Mouse (Mus musculus) heart, postnatal 25 days (tissue): ENCODE data around the gene Gm11562. TPM values are rescaled to one million over a fixed set of nuclear protein-coding genes. Genes with fewer than 3 reads are reported as not detected.
"Not testable (repeated sequence)": the region's sequence is repeated elsewhere in the genome, so short reads cannot be mapped to it uniquely, and the experiment has no call there.

Experiments used
- DNase-seq: peaks from one replicate; pipeline ENCODE4 v3.0.0; 2022; ENCODE audit warnings: low spot score
- intact Hi-C: fragments of 180-260 bp; cut with DNase I; formaldehyde crosslinking; loops from one replicate; pipeline ENCODE4 v1.15.1; 2025
- total RNA-seq, 2 experiments: library from RNA; stranded (reverse); gene quantifications; 2 replicates each; pipeline ENCODE4 v1.2.3; 2021

Gene Gm11562
- not detected for total RNA-seq

- intact Hi-C loops: no loop called here
- no peak for DNase-seq
Measured at GRCm38 (mm10) chr11:99620335-99620734, at the start of gene Gm11562. Gene Gm11562 (minus strand): TSS chr11:99620435.

- no peak for DNase-seq
- intact Hi-C loops: no loop called here
Measured at GRCm38 (mm10) chr11:99665860-99666259, 45.6 kb upstream of the Gm11562 start, which contains the start of gene Krtap4-6. Gene Krtap4-6 (minus strand): TSS chr11:99665960.

GRCm38 (mm10) chr11:99662802-99663201 lies 42.6 kb upstream of the Gm11562 start:
- DNase-seq: no peak
- intact Hi-C loops: no loop called here

GRCm38 (mm10) chr11:99659256-99659655 lies 39.0 kb upstream of the Gm11562 start:
- intact Hi-C loops: no loop called here
- DNase-seq: no peak

GRCm38 (mm10) chr11:99658467-99659010 lies 38.3 kb upstream of the Gm11562 start, which contains the start of gene Gm11563:
Gene Gm11563 (minus strand): TSS chr11:99658960.
- DNase-seq: not testable (repeated sequence)

GRCm38 (mm10) chr11:99657051-99657450 lies 36.8 kb upstream of the Gm11562 start:
- intact Hi-C loops: no loop called here
- DNase-seq: no peak

More at GRCm38 (mm10) chr11:99658467-99659010, 38.3 kb upstream of the Gm11562 start, which contains the start of gene Gm11563:
- intact Hi-C loops: not testable (repeated sequence)

- intact Hi-C loops: no loop called here
- no peak for DNase-seq
Measured at GRCm38 (mm10) chr11:99650136-99650535, 29.9 kb upstream of the Gm11562 start, which contains the start of gene Gm11555. Gene Gm11555 (minus strand): TSS chr11:99650236.

- DNase-seq: no peak
- intact Hi-C loops: no loop called here
Measured at GRCm38 (mm10) chr11:99646444-99646843, 26.2 kb upstream of the Gm11562 start.

GRCm38 (mm10) chr11:99644351-99644750 lies 24.1 kb upstream of the Gm11562 start:
- intact Hi-C loops: no loop called here
- no peak for DNase-seq

- intact Hi-C loops: not testable (repeated sequence)
Measured at GRCm38 (mm10) chr11:99643635-99644139, 23.5 kb upstream of the Gm11562 start, which contains the start of gene Krtap4-7. Gene Krtap4-7 (minus strand): TSS chr11:99644089.

GRCm38 (mm10) chr11:99640926-99641325 lies 20.7 kb upstream of the Gm11562 start:
- DNase-seq: no peak
- intact Hi-C loops: no loop called here

More at GRCm38 (mm10) chr11:99643635-99644139, 23.5 kb upstream of the Gm11562 start, which contains the start of gene Krtap4-7:
- DNase-seq: not testable (repeated sequence)

- no peak for DNase-seq
- intact Hi-C loops: no loop called here
Measured at GRCm38 (mm10) chr11:99637086-99637485, 16.9 kb upstream of the Gm11562 start.

GRCm38 (mm10) chr11:99634653-99635134 lies 14.5 kb upstream of the Gm11562 start, which contains the start of gene Krtap4-2:
Gene Krtap4-2 (minus strand): TSS chr11:99635084.
- intact Hi-C loops: no loop called here
- no peak for DNase-seq

- DNase-seq: no peak
- intact Hi-C loops: no loop called here
Measured at GRCm38 (mm10) chr11:99633293-99633692, 13.1 kb upstream of the Gm11562 start.

- intact Hi-C loops: no loop called here
- no peak for DNase-seq
Measured at GRCm38 (mm10) chr11:99630890-99631289, 10.7 kb upstream of the Gm11562 start.

- DNase-seq: no peak
- intact Hi-C loops: no loop called here
Measured at GRCm38 (mm10) chr11:99628138-99628537, 7.9 kb upstream of the Gm11562 start, which contains the start of gene Krtap4-1. Gene Krtap4-1 (minus strand): TSS chr11:99628238.

GRCm38 (mm10) chr11:99614796-99615363 lies 5.4 kb downstream of the Gm11562 start, which contains the start of gene Krtap2-4:
Gene Krtap2-4 (minus strand): TSS chr11:99614846.
- no peak for DNase-seq
- intact Hi-C loops: no loop called here

- intact Hi-C loops, DNase-seq: not testable (repeated sequence)
Measured at GRCm38 (mm10) chr11:99610089-99610488, 10.1 kb downstream of the Gm11562 start, which contains the start of gene Gm11937. Gene Gm11937 (minus strand): TSS chr11:99610189.

- no peak for DNase-seq
Measured at GRCm38 (mm10) chr11:99609126-99609525, 11.1 kb downstream of the Gm11562 start.

GRCm38 (mm10) chr11:99603208-99603607 lies 17.0 kb downstream of the Gm11562 start, which contains the start of gene Gm11938:
Gene Gm11938 (minus strand): TSS chr11:99603308.
- DNase-seq, intact Hi-C loops: not testable (repeated sequence)

More at GRCm38 (mm10) chr11:99609126-99609525, 11.1 kb downstream of the Gm11562 start:
- intact Hi-C loops: no loop called here
